Mouse (Mus musculus) MEL (cell line): ENCODE data around the gene Rbms3. TPM values are rescaled to one million over a fixed set of nuclear protein-coding genes. Genes with fewer than 3 reads are reported as not detected.

Experiments
- DNase-seq: peaks from one replicate; pipeline ENCODE4 v3.0.0; 2011; ENCODE audit warnings: low read depth, low spot score
- H3K27ac ChIP-seq: 2 replicates; pipeline ENCODE4 v1.5.1; 2012; ENCODE audit warnings: low read depth, mild to moderate bottlenecking, control low read depth, low read length, moderate library complexity; ENCODE audit not compliant: control insufficient read depth
- H3K27me3 ChIP-seq, 2 experiments: fragments of 150-350 bp in 1 of 2; sonication (generic) in 1 of 2; 2 replicates each; pipeline ENCODE4 v1.6.1; 2012; ENCODE audit warnings: low read length in 2 of 2, mild to moderate bottlenecking in 2 of 2, improper control_type of control experiment in 1 of 2, moderate library complexity in 1 of 2; ENCODE audit not compliant: insufficient read depth in 2 of 2, control insufficient read depth in 1 of 2
- H3K36me3 ChIP-seq, 2 experiments: 2 replicates each; pipeline ENCODE4 v1.6.1; 2012 to 2014; ENCODE audit warnings: low read length in 2 of 2, improper control_type of control experiment in 1 of 2, inconsistent platforms in 1 of 2, mild to moderate bottlenecking in 1 of 2; ENCODE audit not compliant: insufficient read depth in 2 of 2, control insufficient read depth in 1 of 2
- H3K4me1 ChIP-seq, 2 experiments: fragments of 150-350 bp in 1 of 2; sonication (generic) in 1 of 2; 2 replicates each; pipeline ENCODE4 v1.6.1; 2012; ENCODE audit warnings: low read length in 2 of 2, improper control_type of control experiment in 1 of 2, mild to moderate bottlenecking in 1 of 2; ENCODE audit not compliant: insufficient read depth in 2 of 2, control insufficient read depth in 1 of 2
- H3K4me3 ChIP-seq, 2 experiments: fragments of 150-350 bp in 1 of 2; sonication (generic) in 1 of 2; 2 replicates each; pipeline ENCODE4 v1.5.1; 2012; ENCODE audit warnings: low read depth in 2 of 2, low read length in 2 of 2, mild to moderate bottlenecking in 2 of 2, moderate library complexity in 2 of 2, control low read depth in 1 of 2, improper control_type of control experiment in 1 of 2; ENCODE audit not compliant: control insufficient read depth in 1 of 2, insufficient read depth in 1 of 2
- H3K79me2 ChIP-seq: 2 replicates; pipeline ENCODE4 v1.6.1; 2012; ENCODE audit warnings: mild to moderate bottlenecking, low read length, moderate library complexity; ENCODE audit not compliant: control insufficient read depth, poor library complexity, insufficient read depth
- H3K9ac ChIP-seq: 2 replicates; pipeline ENCODE4 v1.6.1; 2012; ENCODE audit warnings: low read depth, mild to moderate bottlenecking, control low read depth, low read length, moderate library complexity; ENCODE audit not compliant: control insufficient read depth, poor library complexity, severe bottlenecking
- H3K9me3 ChIP-seq: fragments of 150-350 bp; sonication (generic); replicated peaks from 2 replicates; pipeline ENCODE4 v1.6.1; 2012; ENCODE audit warnings: mild to moderate bottlenecking, low read length, improper control_type of control experiment, moderate library complexity; ENCODE audit not compliant: insufficient read depth
- ELF1 ChIP-seq: IDR thresholded peaks from 2 replicates; pipeline ENCODE4 v1.6.1; 2014; ENCODE audit warnings: low read depth, mild to moderate bottlenecking, inconsistent platforms, low read length, improper control_type of control experiment, moderate library complexity
- GABPA ChIP-seq: IDR thresholded peaks from 2 replicates; pipeline ENCODE4 v1.6.1; 2012; ENCODE audit warnings: low read depth, mild to moderate bottlenecking, inconsistent platforms, low read length, improper control_type of control experiment, moderate library complexity
- GATA1 ChIP-seq: IDR thresholded peaks from 2 replicates; pipeline ENCODE4 v1.6.1; 2011; ENCODE audit warnings: low read depth, low read length, improper control_type of control experiment
- JUND ChIP-seq: IDR thresholded peaks from 2 replicates; pipeline ENCODE4 v1.6.1; 2011; ENCODE audit warnings: low read depth, mild to moderate bottlenecking, improper control_type of control experiment, low read length
- KAT2A ChIP-seq: conservative IDR thresholded peaks from 2 replicates; pipeline ENCODE4 v1.6.1; 2012; ENCODE audit warnings: low read depth, low read length, improper control_type of control experiment, inconsistent platforms
- MAFK ChIP-seq: IDR thresholded peaks from 2 replicates; pipeline ENCODE4 v1.6.1; 2011; ENCODE audit warnings: low read depth, mild to moderate bottlenecking, low read length, improper control_type of control experiment, borderline replicate concordance
- MAX ChIP-seq: IDR thresholded peaks from 2 replicates; pipeline ENCODE4 v1.6.1; 2011; ENCODE audit warnings: low read length, improper control_type of control experiment
- MAZ ChIP-seq: IDR thresholded peaks from 2 replicates; pipeline ENCODE4 v1.6.1; 2012; ENCODE audit warnings: low read depth, mild to moderate bottlenecking, inconsistent platforms, low read length, improper control_type of control experiment
- MEF2A ChIP-seq: IDR thresholded peaks from 2 replicates; pipeline ENCODE4 v1.6.1; 2014; ENCODE audit warnings: low read depth, mild to moderate bottlenecking, inconsistent platforms, low read length, improper control_type of control experiment; ENCODE audit not compliant: poor library complexity, insufficient replicate concordance, severe bottlenecking; ENCODE audit errors: extremely low read depth
- MYB ChIP-seq: IDR thresholded peaks from 2 replicates; pipeline ENCODE4 v1.6.1; 2011; ENCODE audit warnings: mild to moderate bottlenecking, low read depth, low read length, improper control_type of control experiment
- MYC ChIP-seq: IDR thresholded peaks from 2 replicates; pipeline ENCODE4 v1.6.1; 2011; ENCODE audit warnings: low read depth, mild to moderate bottlenecking, low read length, improper control_type of control experiment, moderate library complexity
- NELFE ChIP-seq: IDR thresholded peaks from 2 replicates; pipeline ENCODE4 v1.6.1; 2011; ENCODE audit warnings: low read depth, low read length, improper control_type of control experiment
- NRF1 ChIP-seq: IDR thresholded peaks from 2 replicates; pipeline ENCODE4 v1.6.1; 2014; ENCODE audit warnings: low read depth, mild to moderate bottlenecking, inconsistent platforms, low read length, improper control_type of control experiment, moderate library complexity; ENCODE audit not compliant: poor library complexity, insufficient read depth, severe bottlenecking
- POLR2A ChIP-seq, 2 experiments: IDR thresholded peaks; 2 replicates each; pipeline ENCODE4 v1.6.1; 2011 to 2012; ENCODE audit warnings: low read length in 2 of 2, mild to moderate bottlenecking in 2 of 2, control low read depth in 1 of 2, improper control_type of control experiment in 1 of 2, low read depth in 1 of 2, moderate library complexity in 1 of 2; ENCODE audit not compliant: control insufficient read depth in 1 of 2, insufficient read depth in 1 of 2, poor library complexity in 1 of 2
- POLR2AphosphoS2 ChIP-seq: IDR thresholded peaks from 2 replicates; pipeline ENCODE4 v1.6.1; 2011; ENCODE audit warnings: low read length, improper control_type of control experiment
- RAD21 ChIP-seq: IDR thresholded peaks from 2 replicates; pipeline ENCODE4 v1.6.1; 2011; ENCODE audit warnings: mild to moderate bottlenecking, low read depth, low read length, improper control_type of control experiment
- TAL1 ChIP-seq: IDR thresholded peaks from 2 replicates; pipeline ENCODE4 v1.6.1; 2012; ENCODE audit warnings: mild to moderate bottlenecking, inconsistent platforms, low read length, moderate library complexity, mixed read lengths
- USF1 ChIP-seq: IDR thresholded peaks from 2 replicates; pipeline ENCODE4 v1.6.1; 2014; ENCODE audit warnings: low read depth, mild to moderate bottlenecking, inconsistent platforms, low read length, improper control_type of control experiment, moderate library complexity
- USF2 ChIP-seq, 2 experiments: IDR thresholded peaks; 2 replicates each; pipeline ENCODE4 v1.6.1; 2011 to 2012; ENCODE audit warnings: improper control_type of control experiment in 2 of 2, low read length in 2 of 2, borderline replicate concordance in 1 of 2, inconsistent platforms in 1 of 2, low read depth in 1 of 2, mild to moderate bottlenecking in 1 of 2; ENCODE audit not compliant: insufficient read depth in 1 of 2
- ZC3H11A ChIP-seq: IDR thresholded peaks from 2 replicates; pipeline ENCODE4 v1.6.1; 2012; ENCODE audit warnings: low read depth, mild to moderate bottlenecking, inconsistent platforms, low read length, improper control_type of control experiment
- ZKSCAN1 ChIP-seq: IDR thresholded peaks from 2 replicates; pipeline ENCODE4 v1.6.1; 2012; ENCODE audit warnings: low read depth, mild to moderate bottlenecking, inconsistent platforms, low read length, improper control_type of control experiment, moderate library complexity
- ZNF384 ChIP-seq: IDR thresholded peaks from 2 replicates; pipeline ENCODE4 v1.6.1; 2012; ENCODE audit warnings: low read depth, mild to moderate bottlenecking, inconsistent platforms, low read length, improper control_type of control experiment
- polyA plus RNA-seq, 2 experiments: library from polyadenylated mRNA; stranded (reverse) in 1 of 2; unstranded in 1 of 2; fragments of >175 nt in 1 of 2; fragments of >200 nt in 1 of 2; gene quantifications; 2 replicates each; pipeline versions ENCODE4 v1.2.1 to v1.2.4; 2012; ENCODE audit warnings: low replicate concordance in 2 of 2, low read depth in 1 of 2; ENCODE audit not compliant: insufficient read length in 2 of 2, insufficient read depth in 1 of 2, missing spikeins in 1 of 2
- total RNA-seq: library from RNA; depleted of rRNA; stranded (reverse); fragments of 300-350 nt; gene quantifications from 2 replicates; pipeline ENCODE4 v1.2.3, GENCODE M21; 2012

Gene Rbms3
- total and polyA plus RNA-seq, 3 experiments, result not detected

- Histone ChIP-seq H3K9ac (no peak overlapping the region), H3K27ac (no peak overlapping the region), H3K79me2 (no peaks in the 10 kb centered on the region), H3K36me3 (no peaks in the 10 kb centered on the region), H3K27me3 (no peaks in the 10 kb centered on the region), H3K9me3 (no peaks in the 10 kb centered on the region), H3K4me3 (no peak overlapping the region), H3K4me1 (no peaks in the 10 kb centered on the region)
- no peak for TF ChIP-seq USF2 (IDR thresholded peaks at IDR 0.05; ENCODE audit: borderline replicate concordance in 1 of 2, insufficient read depth in 1 of 2, low read depth in 1 of 2, low read length in 2 of 2)
- no peak for TF ChIP-seq GATA1
- no peak for TF ChIP-seq MYB
- no peak for TF ChIP-seq POLR2A (IDR thresholded peaks at IDR 0.05; ENCODE audit: control insufficient read depth in 1 of 2, insufficient read depth in 1 of 2, low read depth in 1 of 2, low read length in 2 of 2, poor library complexity in 1 of 2)
- no peak for TF ChIP-seq POLR2AphosphoS2
- no peak for TF ChIP-seq USF1
- no peak for TF ChIP-seq MYC
- TF ChIP-seq NRF1, result no peak
- no peak for TF ChIP-seq ZKSCAN1
- TF ChIP-seq TAL1, result no peak
- no peak for TF ChIP-seq KAT2A
- TF ChIP-seq MAFK, result no peak
- no peak for DNase-seq
Measured at GRCm38 (mm10) chr9:117151951-117152350, 477.8 kb downstream of the Rbms3 start.

GRCm38 (mm10) chr9:117144057-117144723 lies 485.5 kb downstream of the Rbms3 start:
- TF ChIP-seq MAZ, result no peak
- TF ChIP-seq GABPA, result no peak
- TF ChIP-seq GATA1, result no peak
- TF ChIP-seq NELFE, result no peak
- no peak for TF ChIP-seq ZC3H11A
- no peak for TF ChIP-seq ELF1
- TF ChIP-seq USF1, result no peak
- no peak for TF ChIP-seq RAD21
- no peak for TF ChIP-seq MAX
- no peak for TF ChIP-seq NRF1
- no peak for TF ChIP-seq JUND
- TF ChIP-seq ZNF384, result no peak
- no peak for TF ChIP-seq MEF2A
- TF ChIP-seq TAL1, result no peak

More at GRCm38 (mm10) chr9:117144057-117144723, 485.5 kb downstream of the Rbms3 start:
- H3K27me3 ChIP-seq, result no peaks in the 10 kb centered on the region
- DNase-seq, result no peak
- no peaks in the 10 kb centered on the region for H3K79me2 ChIP-seq
- H3K4me3 ChIP-seq, result no peak overlapping the region
- H3K9ac ChIP-seq, result no peak overlapping the region
- no peak overlapping the region for H3K27ac ChIP-seq
- no peaks in the 10 kb centered on the region for H3K36me3 ChIP-seq
- H3K4me1 ChIP-seq, result no peaks in the 10 kb centered on the region
- no peaks in the 10 kb centered on the region for H3K9me3 ChIP-seq
